Mouse (Mus musculus) thymus, postnatal 14 days (tissue): ENCODE data around the gene Fut8.

Experiments
- DNase-seq: peaks from one replicate; pipeline ENCODE4 v3.0.0; 2021

The Fut8 gene

DNA sequence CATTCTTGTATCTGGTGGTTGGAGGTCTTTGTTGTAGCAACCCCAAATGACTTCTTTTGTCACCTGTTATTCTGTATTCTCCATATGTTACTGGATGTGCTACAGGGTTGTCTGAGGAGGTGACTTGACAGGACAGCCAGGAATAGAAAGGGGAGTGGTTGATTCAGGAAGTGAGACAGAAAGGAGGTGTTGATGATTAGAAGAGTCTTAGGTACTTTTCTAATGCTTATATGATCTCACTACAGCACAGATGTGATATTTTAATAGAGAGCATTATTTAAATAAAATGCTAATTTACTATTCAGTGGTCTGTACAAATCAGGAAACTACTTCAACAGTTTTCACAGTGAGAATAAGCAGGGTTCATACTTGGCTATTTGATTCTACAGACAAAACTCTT is 71.6 kb downstream of the Fut8 start:
- no peak for DNase-seq

DNA sequence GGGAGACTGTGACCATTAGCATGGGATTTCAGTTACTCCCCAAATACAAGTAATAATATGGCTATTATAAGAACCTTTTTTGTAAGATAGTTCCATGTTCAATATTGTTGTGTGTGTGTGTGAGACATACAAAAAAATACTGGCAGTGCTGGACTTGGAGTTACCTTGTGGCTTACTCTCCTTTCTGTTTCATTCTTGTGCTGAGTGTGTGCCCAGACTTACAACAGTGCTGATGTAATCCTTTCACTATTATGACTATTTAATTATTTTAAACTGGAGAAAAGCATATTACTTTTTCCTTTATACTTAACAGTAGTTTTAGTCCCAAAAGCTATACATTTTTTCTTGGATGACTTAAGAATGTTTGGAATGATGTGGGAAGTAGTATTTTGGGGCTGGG is 75.6 kb downstream of the Fut8 start:
- no peak for DNase-seq

DNA sequence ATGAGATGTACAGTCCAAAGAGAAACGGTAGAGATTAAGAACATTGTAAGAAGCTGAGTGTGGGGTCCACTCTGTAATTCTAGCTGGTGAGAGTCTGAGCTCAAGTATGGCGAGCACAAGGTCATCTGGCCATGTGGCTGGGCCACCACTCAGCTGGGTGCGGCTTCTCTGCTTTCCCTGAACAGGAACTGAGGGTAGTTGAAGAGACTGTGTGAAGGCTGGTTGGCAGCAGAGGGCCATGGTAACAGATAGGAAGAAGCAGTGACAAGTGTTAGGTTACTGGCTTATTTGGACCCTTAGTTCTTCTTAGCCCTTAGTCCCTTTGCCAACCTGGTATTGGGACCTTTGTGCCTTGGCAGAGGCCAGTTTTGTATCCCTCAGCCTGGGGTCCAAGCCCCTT is 86.2 kb downstream of the Fut8 start:
- DNase-seq: no peak

DNA sequence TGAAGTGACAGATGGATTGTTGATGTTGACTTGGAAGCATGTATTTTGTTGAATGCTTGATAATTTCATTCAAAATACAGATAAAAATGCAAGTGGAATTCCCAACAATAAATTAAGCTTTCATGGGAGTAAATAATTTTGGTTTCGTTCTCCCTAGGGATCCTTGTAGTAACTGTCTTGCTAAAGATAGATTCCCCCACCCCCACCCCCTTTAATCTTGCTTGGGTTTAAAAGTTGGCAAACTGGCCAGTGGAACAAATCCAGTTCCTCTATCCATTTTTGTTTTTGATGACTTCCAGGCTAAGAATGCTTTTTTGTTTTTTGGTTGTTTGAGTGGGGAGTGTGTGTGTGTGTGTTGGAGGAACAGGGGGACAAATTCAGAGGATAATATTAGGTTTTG is 108.6 kb downstream of the Fut8 start:
- no peak for DNase-seq

DNA sequence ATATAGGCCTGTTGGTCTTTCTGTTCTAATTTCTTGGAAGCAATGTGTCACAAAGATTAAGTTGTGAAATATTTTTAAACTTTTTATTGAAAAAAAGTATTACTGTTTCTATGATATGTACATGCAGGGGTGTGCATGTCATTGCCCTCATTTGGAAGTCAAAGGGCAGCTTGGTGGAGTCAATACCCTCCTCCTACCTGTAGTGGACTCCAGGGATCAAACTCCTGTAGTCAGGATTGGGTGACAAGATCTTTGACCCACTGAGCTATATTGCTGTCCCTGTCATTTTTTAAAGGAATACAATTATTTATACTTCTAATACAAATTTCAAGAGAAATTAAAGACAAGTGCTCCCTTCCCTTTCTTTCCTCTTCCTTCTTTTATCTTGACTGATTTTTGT is 111.6 kb downstream of the Fut8 start:
- DNase-seq: no peak

DNA sequence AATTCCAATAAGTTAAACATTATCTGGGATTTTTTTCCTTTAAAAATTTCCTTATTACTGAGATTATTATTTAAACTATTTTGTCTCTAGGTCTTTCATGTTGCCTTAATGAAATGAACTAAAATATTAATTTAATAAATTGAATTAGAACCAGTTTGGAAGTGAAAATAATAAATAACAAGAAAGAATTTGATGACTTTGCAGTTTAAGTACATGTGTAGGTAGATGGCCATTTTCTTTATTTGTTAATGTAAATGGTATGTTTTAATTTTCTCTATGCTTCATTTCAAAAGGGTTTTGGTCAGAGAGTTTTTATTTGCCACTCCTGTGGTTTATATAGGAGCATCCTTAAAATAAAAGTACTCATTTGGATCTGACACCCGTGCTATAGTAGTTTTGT is 177.8 kb downstream of the Fut8 start:
- DNase-seq: no peak

DNA sequence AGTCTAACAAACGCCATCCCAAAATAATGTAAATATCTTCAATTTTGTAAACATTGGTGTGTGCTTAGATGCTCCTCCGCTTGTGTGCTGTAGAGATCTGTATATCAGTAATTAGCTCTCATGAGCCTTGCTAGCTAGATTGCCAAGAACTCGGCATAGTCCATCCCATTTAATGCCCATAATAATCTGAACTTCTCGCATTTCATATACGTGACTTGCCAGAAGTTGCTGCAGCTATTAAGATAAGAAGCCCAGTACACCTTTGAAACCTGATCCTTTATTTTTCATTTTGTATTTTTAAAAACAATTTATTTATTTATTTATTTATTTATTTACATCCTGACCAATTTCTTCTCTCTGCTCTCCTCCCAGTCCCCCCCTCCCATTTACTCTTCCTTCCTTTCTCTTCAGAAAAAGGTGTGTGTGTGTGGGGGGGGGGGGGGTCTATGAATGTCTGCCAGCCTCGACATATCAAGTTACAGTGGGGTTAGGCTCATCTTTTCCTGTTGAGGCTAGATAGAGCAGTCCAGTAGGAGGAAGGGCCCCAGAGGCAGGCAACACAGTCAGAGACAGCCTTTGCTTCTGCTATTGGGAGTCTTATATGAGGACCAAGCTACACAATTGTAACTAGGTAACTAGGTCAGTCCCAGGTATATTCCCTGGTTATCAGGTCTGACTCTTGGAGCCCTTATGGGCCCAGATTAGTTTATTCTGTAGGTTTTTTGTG is 183.9 kb downstream of the Fut8 start:
- DNase-seq: no peak

DNA sequence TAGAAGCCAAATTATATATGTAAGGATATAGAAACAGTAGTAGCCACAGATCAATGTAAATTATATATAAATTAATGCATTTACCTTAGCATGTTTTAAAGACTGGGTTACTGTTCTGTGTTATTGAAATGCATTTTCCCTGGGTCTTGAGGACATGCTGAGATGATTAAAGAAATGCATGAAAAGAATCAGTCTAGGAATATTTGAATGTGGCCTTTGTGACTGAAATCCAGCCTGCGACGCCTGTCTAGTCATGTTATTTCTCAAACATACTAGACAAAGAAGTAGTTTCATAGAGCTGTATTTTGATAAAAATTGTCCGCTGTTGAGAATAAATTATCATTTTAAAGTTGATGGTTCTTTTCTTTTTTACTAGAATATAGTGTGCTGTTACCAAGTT is 188.2 kb downstream of the Fut8 start:
- DNase-seq: no peak

DNA sequence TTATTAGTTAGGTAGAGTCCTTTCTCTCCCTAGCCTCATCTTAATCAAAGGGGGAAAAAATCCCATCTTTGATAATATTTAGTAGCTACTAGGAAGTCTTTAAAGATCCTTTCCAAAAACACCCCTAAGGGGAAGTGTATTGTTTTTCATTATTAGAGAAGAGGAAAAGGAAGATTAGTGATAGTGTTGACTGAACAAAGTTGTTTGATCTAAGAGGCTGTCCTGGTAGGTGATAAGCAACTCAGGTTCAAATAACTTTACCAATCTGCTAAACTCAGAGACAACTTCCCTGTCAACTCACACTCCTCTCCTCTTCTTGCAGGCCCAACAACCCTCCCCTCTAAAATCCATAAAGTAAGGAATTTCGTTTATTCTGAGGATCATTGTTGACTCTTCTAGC is 190.2 kb downstream of the Fut8 start:
- no peak for DNase-seq

DNA sequence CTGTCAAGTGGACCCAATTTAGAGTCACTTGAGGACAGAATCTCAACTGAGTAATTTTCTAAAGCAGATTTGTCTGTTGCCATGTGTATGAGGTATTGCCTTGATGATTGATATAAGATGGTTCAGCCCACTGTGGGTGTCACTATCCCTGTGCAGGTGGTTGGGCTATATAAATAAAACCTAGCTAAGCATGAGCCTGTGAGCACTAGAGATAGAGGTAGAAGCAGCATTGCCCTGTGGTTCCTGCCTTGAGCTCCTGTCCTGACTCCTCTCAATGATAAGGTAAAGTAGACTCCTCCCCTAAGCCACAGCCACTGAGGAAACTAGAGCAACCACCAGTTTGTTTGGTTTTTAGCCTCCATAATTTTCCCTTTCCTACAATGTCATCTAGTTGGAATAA is 191.5 kb downstream of the Fut8 start:
- DNase-seq: no peak

DNA sequence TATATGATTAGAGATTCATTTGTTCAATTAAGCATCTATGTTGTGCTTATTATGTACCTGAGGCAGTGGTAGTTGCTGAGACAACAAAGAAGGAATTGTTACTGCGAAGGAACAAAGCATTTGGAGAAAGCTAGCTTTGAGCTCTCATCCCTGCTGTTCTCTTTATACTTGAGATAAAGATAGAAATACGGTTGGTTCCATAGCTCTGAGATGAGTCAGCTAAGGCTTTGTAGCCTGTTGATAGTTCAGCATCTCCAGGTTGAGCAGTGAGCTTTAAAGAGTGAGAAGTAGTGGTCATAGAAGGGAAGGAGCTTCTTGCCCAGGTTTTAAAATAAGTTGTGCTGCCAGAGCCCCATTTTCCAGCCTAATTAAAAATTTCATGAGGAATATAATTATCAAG is 198.8 kb downstream of the Fut8 start:
- DNase-seq: no peak

DNA sequence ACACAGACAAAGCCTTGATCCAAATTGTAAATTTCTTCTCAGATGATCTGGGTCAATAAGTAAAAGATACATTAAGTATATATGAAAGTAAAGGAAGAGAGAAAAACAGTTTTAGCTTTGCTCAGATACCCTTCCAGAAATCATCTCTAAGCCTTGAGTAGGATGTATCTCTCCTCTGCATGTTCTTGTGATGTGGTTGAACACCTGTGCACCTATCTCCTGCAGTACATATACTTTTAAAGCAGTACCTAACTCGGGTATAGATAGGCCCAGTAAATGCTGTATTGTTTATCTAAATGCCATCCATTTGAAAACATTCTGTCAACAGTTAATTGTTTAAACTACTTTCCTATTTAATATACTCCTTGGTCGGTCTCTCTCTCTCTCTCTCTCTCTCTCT is 212.9 kb downstream of the Fut8 start:
- DNase-seq: peak; percentile 58

DNA sequence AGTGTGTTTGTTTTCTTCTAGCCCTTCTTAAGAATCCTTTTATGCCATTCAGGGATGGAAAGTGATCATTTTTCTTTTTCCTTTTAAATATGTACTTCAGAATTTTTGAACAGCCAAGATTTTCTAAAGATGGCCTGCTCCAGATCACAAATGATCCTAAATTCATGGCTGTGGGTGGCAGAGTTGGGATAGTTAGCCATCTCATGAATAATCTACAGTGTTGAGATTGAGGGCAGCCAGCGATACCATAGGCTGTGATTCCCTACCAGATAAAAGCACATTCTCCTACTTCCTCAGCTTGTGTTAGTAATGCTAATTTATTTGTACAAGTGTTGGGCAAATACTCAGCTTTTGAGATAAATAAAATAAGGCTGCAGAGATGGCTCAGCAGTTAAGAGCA is 228.3 kb downstream of the Fut8 start:
- no peak for DNase-seq

DNA sequence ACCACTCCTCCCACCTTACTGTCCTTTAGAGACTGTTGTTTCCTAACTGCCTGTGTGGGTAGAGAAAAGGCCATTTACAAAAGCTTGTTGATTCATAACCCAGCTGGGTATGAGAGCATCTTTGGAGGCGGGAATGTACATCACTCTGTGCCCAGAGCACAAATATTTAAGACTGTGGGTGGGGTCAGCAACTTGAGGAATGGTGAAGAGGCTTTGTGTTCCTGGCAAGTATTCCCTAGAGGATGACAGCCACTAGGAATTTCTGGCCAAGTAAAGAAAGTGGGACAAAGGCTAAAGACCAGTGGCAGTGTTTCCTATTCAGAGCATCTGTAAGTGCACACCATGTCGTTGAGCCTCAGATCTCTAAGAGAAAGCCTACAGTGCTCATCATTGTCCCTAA is 242.0 kb downstream of the Fut8 start:
- no peak for DNase-seq

DNA sequence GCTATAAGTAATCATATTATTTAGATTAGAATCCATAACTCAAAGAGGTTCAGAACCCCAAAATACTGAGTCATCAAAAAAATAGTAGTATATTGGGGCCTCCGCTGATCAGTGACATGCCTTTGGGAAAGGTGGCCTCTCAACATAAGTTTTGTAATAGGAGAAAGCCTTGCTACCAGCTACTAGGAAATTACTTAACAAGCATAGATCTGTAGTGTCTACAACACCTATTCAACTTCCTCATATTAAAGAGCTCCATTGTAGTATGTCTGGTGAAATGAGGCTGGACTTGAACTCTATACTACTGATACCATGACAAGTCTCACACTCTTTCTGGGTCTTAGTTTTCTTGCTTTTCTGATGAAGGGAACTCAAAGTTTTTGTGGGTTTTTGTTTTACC is 243.2 kb downstream of the Fut8 start:
- no peak for DNase-seq

DNA sequence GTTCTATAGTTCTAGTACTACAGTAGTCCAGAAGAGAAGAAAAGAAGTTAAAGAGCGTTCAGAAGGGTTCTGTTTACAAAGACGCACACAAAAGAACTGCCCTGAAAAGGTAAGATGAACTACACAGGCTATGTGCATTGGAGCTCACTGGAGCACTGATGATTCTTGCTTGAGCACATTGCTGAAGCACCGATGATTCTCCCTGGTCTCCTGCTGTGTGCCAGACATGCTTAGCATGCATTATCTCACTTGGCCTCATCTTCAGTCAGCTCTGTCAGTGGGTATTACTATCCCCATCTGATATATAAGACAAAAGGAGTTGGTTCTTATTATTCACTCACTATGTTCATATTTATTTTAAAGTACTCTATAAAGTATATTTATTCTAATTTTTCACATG is 243.9 kb downstream of the Fut8 start:
- no peak for DNase-seq

DNA sequence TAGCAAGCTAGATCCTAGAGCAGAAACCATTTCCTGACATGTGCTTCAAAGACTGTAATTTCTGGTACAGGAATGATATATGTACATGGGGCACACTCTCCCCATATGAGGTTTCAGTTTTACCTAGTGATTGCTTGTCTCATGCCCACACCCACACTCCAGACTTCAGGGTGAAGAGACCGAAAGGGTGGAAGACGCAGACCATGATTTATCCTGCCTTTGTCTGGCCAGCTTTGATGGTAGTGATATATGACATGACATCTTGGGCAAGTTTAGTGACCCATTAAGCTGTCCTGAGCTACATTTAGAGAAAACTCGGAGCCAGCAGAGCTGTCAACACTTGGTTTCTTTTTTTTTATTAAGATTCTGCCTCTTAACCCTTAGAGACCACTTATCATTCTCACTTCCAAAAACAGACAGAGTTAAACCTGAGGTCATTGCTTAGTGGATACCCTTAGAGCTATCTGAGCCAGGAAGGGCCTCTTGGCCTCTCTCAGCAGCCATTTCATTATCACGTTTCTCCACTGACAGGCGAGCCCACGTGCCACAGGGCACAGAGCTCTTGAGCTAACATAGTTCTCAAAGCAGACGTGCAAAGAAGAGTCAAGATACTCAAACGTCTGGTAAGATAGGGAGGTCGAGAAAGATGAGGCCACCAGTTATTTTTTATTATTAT is 245.4 kb downstream of the Fut8 start:
- no peak for DNase-seq

DNA sequence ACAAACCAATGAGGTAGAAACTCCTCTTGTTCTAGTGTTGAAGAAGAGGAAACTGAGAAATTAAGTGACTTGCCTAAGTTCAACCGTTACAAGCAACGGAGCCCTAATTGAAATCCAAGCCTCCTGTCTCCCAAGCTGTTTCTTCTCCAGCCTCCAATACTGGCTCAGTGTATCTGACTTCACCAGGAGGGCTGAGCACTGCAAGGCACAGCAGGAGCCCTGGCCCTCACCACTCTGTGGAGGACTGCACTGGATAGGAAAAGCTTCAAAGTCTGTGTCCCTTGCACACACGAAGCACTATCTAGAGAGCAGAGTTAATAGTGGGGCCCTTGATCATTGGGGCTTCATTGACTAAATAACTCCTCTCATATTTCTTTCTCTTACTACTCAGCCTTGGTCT is 246.8 kb downstream of the Fut8 start:
- DNase-seq: no peak

DNA sequence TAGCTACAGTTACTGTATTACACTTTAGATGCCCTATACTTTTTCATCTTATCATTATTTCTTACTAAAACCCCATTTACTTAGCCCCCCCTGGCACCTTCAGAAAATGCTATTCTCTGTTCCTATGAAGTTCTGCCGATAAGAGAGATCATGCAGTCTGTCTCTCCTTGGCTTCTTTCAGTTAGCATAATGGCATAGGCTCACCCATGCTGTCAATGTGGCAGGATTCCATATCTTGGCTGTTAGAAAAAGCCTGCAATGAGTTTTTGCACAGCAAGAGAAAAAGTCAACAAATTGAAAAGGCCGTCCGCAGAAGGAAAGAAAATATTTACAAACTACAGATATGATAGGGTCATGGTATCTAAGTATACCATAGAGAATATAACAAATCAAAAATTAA is 253.6 kb downstream of the Fut8 start:
- no peak for DNase-seq

DNA sequence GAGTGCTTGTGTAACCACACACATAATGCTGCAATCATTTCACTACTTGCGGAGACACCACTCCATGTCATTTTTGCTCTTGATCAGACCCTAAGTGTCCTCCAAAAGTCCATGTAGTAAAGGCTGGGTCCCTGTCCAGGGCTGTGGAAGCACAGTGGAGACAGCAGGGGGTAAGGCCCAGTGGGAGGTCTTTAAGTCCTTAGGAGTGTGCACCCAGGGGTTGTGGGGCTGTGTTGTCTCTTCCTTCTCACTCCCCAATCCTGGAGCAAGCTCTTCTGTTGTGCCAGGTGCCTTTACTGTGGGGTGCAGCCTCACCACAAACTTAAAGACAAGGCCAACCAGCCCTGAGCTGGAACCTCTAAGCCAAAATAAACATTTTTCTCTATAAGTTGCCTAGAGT is 257.9 kb downstream of the Fut8 start:
- peak; percentile 9 for DNase-seq

DNA sequence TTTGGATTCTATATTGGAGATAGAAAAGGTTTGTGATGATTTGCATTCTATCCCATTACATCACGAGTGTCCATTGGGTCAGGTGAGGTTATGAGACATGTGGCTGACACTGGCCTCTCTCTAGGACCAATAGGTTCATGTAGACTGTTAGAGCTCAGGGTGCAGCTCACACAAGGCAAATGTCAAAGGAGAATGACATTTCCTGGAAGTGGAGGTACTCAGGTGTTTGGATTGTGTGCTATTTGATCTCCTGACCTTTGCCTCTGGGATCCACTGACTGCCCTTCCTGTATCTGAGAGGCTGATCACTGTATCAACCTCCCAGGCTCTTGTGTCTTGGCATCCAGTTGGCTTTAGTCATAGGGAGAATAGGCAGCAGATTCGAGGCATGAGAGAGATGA is 260.2 kb downstream of the Fut8 start:
- DNase-seq: no peak

DNA sequence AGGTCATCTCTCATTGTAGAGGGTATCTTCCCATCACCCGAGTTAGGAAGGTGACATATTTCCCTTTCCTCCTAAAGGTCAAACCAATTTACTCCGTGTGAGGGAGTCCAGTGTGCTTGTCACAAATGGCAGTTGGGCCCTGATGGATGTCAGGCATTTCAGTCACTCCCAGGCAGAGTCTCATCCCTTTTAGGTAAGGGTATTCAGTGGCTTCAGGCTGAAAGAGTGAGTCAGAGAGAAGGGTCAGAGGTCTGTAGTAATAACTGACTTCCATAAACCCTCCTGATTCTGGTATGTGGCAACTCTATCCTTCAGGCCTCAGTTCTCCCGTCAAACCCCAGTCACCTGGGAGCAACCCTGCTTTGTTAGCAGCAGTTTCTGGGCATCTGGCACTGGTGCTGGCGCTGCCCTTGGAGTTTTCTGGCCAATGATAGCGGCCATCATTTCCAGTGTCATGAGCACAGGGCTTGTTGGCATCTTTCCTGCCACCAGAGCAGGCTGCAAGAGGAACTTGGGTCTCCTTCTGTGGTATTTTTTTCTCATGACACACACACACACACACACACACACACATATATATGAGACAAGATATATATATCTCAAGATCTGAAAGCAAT is 262.6 kb downstream of the Fut8 start:
- no peak for DNase-seq

DNA sequence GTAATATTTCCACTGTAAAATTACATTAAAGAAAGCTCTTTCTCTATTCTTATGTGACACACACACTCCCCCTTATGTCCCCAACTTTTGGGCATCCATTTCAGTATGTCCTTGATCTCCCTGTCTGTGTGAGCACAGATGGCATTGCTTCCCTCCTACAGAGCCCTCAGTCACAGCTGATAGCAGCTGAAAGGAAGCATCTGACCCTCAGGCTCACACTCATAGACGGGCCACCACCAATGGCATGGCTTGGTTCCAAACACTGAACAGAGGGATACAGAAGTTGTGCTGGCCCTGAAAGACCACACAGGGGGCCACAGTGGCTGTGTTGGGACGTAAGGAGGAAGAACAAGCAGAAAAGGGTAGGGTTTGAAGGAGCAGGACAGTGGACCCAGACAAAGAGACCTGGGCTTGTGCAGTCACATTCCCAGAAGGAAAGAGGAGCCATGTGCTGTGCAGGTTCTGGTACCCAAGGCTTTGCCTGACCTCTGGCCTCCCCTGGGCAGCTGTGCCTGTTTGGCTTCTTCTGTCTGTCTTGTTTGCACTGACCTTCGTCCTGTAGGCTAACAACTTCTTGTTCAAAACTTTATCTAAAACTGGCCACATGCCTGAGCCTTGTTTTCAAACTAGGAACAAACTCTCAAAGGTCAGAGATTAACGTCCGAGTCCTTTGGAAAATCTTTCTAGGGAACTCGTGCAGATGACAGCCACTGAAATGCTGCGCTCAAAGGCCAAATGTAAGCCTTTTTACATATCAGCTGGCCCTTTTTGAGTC is 263.7 kb downstream of the Fut8 start:
- no peak for DNase-seq

DNA sequence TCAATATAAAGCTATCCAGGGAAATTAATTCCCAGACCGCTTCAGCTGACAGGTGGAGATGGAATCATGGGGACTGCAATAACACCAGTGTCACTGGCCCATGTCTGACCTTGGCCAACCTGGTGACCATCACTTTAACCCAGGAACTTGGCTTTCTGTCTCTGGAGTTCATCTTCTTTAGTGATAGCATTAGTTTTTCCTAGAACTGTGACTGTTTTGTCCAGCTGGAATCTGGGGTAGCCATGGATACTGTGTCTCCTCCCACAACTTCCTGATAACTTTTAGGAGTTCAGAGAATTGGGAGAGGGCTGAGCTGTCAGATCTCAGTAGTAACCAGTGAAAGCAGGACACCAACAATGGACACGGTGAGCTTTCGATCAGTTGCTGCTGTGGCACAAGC is 264.3 kb downstream of the Fut8 start:
- DNase-seq: no peak
